Mouse (Mus musculus) limb, embryonic 13.5 days (tissue): ENCODE measurements at regions not wholly inside any gene's neighbourhood (a gene's known extent, or its start where the extent isn't known, plus 50 kb on each side); places are given as distances from the start of the nearest gene placed in this dataset.

Experiments
- ATAC-seq: fragments of 200-750 bp; cut with Nextera tagmentation; 2 replicates; pipeline ENCODE4 v1.8.0; 2017; ENCODE audit warnings: low read depth, moderate number of reproducible peaks, moderate TSS enrichment; ENCODE audit not compliant: low FRiP score
- H3K27ac ChIP-seq: fragments of 300-500 bp; sonication (generic); 2 replicates; pipeline ENCODE4 v1.5.1; 2015; ENCODE audit warnings: inconsistent platforms, mild to moderate bottlenecking, moderate library complexity
- H3K27me3 ChIP-seq: fragments of 300-500 bp; sonication (generic); 2 replicates; pipeline ENCODE4 v1.6.1; 2015; ENCODE audit warnings: mild to moderate bottlenecking, inconsistent platforms
- H3K36me3 ChIP-seq: fragments of 300-500 bp; sonication (generic); 2 replicates; pipeline ENCODE4 v1.6.1; 2015; ENCODE audit warnings: inconsistent platforms, mild to moderate bottlenecking, moderate library complexity
- H3K4me1 ChIP-seq: fragments of 300-500 bp; sonication (generic); 2 replicates; pipeline ENCODE4 v1.6.1; 2015; ENCODE audit warnings: inconsistent platforms
- H3K4me2 ChIP-seq: fragments of 300-500 bp; sonication (generic); replicated peaks from 2 replicates; pipeline ENCODE4 v1.6.1; 2015; ENCODE audit warnings: inconsistent platforms, mild to moderate bottlenecking, moderate library complexity
- H3K4me3 ChIP-seq: fragments of 300-500 bp; sonication (generic); 2 replicates; pipeline ENCODE4 v1.5.1; 2015; ENCODE audit warnings: moderate library complexity, mild to moderate bottlenecking, inconsistent platforms
- H3K9ac ChIP-seq: fragments of 300-500 bp; sonication (generic); 2 replicates; pipeline ENCODE4 v1.6.1; 2015; ENCODE audit warnings: mild to moderate bottlenecking, inconsistent platforms
- H3K9me3 ChIP-seq: fragments of 300-500 bp; sonication (generic); 2 replicates; pipeline ENCODE4 v1.6.1; 2016; ENCODE audit warnings: inconsistent platforms
- WGBS: fragments of 180-500 bp; shearing (Covaris S2); methylation state at CpG from one replicate; pipeline ENCODE4 v1.1.7; 2015; 5-methylcytosine and 5-hydroxymethylcytosine counted together

DNA sequence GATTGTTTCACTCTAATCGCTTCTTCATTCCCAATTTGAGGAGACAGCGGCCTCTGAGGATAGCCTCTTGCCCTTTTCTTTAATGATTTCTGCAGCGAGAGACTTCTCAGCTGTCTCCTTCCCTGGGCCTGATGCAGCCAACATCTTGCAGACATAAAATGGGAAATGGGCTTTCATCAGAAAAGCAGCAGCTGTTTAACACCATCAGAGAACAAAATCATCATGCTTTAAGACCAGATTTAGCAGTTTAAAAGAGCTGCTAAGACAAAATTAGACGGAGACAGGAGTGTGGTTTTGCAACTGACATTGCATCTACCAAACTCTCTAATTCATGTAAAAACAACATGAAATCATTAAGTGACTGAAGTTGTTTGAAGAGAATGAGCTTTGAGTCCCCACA is 431.2 kb upstream of the Gm10295 start:
- Histone ChIP-seq H3K36me3 (no peaks in the 10 kb centered on the region), H3K9ac (no peak overlapping the region), H3K4me1 (peaks cover 10% of the 10 kb centered on the region), H3K4me2 (no peak overlapping the region), H3K9me3 (no peaks in the 10 kb centered on the region), H3K27me3 (no peaks in the 10 kb centered on the region), H3K27ac (no peak overlapping the region), H3K4me3 (no peak overlapping the region)
- 73% methylated on average over 4 of the region's 4 CpGs for WGBS
- no peak for ATAC-seq

DNA sequence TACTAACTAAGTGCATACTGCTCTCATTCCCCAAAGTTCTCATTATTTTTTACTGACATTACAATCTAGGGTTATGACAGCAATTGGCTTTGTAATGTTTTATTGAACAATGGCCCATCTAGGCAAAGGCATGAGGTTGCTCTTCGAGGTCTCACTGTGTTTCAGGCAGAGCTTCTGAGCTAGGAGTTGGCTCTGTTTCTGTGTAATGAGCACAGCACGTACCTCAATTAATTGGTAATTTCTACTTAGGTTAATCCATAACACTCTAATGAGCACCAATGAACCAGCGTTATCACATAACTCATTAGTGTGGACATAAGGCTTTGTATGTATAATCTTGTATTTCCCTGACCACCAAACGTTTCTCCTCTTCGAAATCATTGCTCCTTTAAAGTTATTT is 398.6 kb upstream of the Gm10295 start:
- H3K36me3 ChIP-seq = no peaks in the 10 kb centered on the region
- no peaks in the 10 kb centered on the region for H3K4me1 ChIP-seq
- H3K9ac ChIP-seq = no peak overlapping the region
- H3K27me3 ChIP-seq = no peaks in the 10 kb centered on the region
- H3K27ac ChIP-seq = no peak overlapping the region
- 69% methylated on average over 5 of the region's 5 CpGs for WGBS
- ATAC-seq = no peak
- no peaks in the 10 kb centered on the region for H3K9me3 ChIP-seq
- no peak overlapping the region for H3K4me2 ChIP-seq
- no peak overlapping the region for H3K4me3 ChIP-seq

DNA sequence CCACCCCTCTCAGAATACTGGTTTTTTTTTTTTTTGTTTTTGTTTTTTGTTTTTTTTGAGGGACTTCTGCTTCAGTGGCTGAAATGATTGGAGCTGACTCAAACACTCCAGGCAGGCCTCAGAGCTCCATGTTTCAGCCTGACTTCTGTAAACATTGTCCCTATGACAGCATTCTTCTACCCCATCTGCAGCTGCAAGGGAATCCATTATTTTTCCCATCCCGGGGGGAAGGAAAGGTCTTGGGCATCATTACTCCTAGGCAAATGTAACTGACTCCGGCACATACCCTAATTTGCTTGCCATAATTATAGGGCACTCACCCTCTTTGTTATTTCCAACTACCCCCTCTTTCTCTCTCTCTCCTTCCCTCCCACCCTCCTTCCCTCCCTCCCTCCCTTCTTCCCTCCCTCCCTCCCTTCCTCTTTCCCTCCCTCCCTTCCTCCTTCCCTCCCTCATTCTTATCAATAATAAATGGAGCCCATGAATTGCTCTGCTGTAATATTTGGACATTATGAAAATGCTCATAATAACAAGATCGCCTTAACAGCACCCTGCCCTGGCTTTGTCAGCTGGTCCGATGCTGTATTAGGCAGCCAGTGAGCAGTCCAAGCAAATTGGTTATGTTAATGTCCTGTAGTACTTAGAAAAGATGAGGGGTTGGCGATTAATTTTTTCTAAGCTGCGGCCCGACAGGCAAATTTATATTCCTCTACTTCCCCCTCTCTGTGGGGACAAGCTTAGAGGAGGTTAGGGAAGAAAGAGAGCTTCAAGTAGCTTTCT is 395.0 kb upstream of the Gm10295 start:
- no peak overlapping the region for H3K27ac ChIP-seq
- no peak overlapping the region for H3K4me3 ChIP-seq
- no peak overlapping the region for H3K9ac ChIP-seq
- no peak for ATAC-seq
- 80% methylated on average over 7 of the region's 7 CpGs for WGBS
- H3K4me2 ChIP-seq = no peak overlapping the region
- no peaks in the 10 kb centered on the region for H3K4me1 ChIP-seq
- H3K27me3 ChIP-seq = no peaks in the 10 kb centered on the region
- no peaks in the 10 kb centered on the region for H3K36me3 ChIP-seq
- no peaks in the 10 kb centered on the region for H3K9me3 ChIP-seq

DNA sequence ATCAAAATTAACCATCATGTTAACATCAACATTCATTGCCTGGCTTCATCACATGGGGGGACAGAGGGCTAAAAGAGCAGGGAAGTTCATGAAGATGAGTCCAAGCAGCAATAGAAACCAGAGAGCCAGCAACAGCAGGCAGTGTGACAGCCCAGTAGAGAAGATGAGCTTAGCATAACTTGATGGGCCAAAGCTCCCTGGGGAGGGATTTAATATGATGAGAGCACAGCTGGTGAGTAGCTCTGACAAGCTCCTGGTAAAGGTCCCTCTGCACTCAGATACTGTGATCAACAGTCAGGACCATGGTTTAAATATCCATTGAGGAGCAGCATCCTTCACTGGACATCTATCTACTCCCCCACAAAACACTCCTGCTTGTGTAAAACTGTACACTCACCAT is 377.2 kb upstream of the Gm10295 start:
- H3K4me1 ChIP-seq = no peaks in the 10 kb centered on the region
- ATAC-seq = no peak
- no peak overlapping the region for H3K27ac ChIP-seq
- no peaks in the 10 kb centered on the region for H3K36me3 ChIP-seq
- no peaks in the 10 kb centered on the region for H3K9me3 ChIP-seq
- no peaks in the 10 kb centered on the region for H3K27me3 ChIP-seq
- no peak overlapping the region for H3K9ac ChIP-seq
- no peak overlapping the region for H3K4me2 ChIP-seq
- H3K4me3 ChIP-seq = no peak overlapping the region

DNA sequence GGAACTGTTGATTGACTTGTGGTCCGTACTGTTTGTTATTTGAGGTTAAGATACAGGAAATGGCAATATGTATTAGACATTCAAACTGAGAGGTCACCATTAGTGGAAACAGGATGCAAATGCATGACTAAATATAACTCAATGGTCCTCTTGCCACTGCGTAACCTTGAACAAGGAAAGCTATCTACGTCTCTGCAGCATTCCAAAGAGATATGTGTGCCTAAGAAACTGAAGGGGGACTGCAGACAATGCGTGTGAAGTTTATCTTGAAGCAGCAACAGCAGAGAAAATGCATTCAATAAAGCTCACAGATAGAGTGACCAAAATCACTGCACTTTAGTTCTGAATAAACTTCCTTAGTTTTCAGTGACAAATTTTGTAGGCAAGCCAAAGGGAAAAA is 356.9 kb upstream of the Gm10295 start:
- H3K36me3 ChIP-seq = no peaks in the 10 kb centered on the region
- H3K4me3 ChIP-seq = no peak overlapping the region
- 81% methylated on average over 4 of the region's 4 CpGs for WGBS
- peaks cover 7% of the 10 kb centered on the region for H3K4me1 ChIP-seq
- H3K4me2 ChIP-seq = no peak overlapping the region
- no peak for ATAC-seq
- H3K27me3 ChIP-seq = peaks cover 7% of the 10 kb centered on the region; the same call in 1 of the 2 replicates
- no peaks in the 10 kb centered on the region for H3K9me3 ChIP-seq
- H3K27ac ChIP-seq = no peak overlapping the region
- H3K9ac ChIP-seq = no peak overlapping the region

DNA sequence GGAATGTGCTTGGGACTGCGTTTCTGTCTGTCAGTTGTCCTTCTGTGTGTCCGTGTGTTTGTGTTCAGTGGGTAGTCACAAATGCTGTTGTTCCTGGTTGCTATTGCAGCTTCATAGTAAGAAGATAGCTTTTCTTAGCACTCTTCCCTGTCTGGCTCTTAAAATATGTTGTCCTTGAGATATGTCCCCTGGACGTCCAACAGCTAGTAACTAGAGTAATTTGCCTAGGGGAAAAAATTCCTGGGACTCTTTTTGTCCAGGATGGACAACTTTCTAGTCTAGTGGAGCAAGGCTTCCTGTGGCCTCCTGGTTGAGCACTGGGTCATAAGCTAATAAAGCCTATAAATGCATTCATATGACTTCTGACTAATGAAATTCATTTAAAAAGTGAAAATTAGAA is 354.9 kb upstream of the Gm10295 start:
- Histone ChIP-seq H3K27ac (no peak overlapping the region), H3K9ac (no peak overlapping the region), H3K4me1 (peaks cover 7% of the 10 kb centered on the region), H3K4me2 (peak overlapping the region; percentile 95), H3K27me3 (peaks cover 7% of the 10 kb centered on the region; the same call in 1 of the 2 replicates), H3K9me3 (no peaks in the 10 kb centered on the region), H3K36me3 (no peaks in the 10 kb centered on the region), H3K4me3 (no peak overlapping the region)
- WGBS = 60% methylated on average over 3 of the region's 3 CpGs
- no peak for ATAC-seq

DNA sequence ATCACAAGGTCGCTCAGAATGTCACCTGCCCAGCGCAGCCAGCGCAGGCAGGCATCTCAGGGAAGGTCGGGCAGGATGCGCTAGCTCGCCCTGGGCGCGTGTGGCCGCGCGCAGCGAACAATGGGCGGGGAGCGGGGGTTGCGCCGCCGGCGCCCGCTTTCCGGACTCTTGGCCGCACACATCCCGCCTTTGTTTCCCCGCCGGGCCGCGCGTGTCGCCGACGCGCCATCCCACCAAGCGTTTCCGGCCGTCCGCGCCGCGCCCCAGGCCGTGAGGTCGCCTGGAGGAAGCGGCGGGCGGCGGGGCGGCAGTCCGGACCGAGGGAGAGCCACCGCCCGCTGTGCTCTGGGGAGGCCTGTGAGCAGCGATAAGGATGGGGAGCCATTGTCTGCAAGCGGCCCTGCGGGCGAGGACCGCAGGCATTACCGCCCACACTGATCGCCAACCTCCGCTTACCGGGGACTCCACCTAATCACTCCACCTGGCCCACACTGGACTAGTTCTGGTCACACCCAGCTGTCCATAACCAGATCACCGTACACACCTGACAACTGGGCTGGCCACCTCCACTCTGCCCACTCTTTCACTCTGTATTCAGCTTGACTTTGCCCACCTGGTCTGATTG is 354.3 kb upstream of the Gm10295 start:
- peak; percentile 73 for ATAC-seq
- Histone ChIP-seq H3K27ac (no peak overlapping the region), H3K4me2 (peak overlapping the region; percentile 95), H3K9me3 (no peaks in the 10 kb centered on the region), H3K36me3 (no peaks in the 10 kb centered on the region), H3K27me3 (peaks cover 7% of the 10 kb centered on the region; the same call in 1 of the 2 replicates), H3K4me3 (peak overlapping the region; percentile 61), H3K4me1 (peaks cover 7% of the 10 kb centered on the region), H3K9ac (peak overlapping the region; percentile 81)
- WGBS = under 1% methylated on average over 58 of the region's 59 CpGs

DNA sequence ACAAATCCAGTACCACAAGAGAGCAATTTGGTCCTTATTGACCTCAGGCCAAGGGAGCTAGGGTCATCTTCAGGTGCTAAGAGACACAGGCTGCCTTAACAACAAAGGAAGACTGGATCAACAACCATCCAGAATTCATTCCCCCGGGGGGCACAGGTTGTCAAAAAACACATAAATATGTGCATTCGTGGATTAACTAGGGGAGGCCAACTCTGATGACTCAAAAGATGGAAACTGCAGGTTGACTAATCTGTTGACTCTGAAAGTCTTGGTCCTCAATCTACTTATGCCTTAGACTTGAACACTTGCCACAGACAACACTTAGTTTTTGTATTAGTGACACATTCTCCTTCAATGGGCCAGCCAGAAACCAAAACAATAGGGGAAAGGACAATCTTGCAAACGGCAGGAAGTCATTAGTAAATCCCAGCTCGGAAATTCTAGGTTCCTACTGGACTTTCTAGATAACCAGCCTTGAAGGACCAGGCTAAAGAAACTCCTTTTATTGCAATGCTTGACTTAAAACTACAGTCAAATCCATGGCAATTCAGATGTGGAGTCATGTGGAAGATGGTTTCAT is 353.5 kb upstream of the Gm10295 start:
- Histone ChIP-seq H3K27me3 (peaks cover 7% of the 10 kb centered on the region; the same call in 1 of the 2 replicates), H3K9me3 (no peaks in the 10 kb centered on the region), H3K4me2 (peak overlapping the region; percentile 95), H3K4me3 (peak overlapping the region; percentile 61; the same call in 1 of the 2 replicates), H3K9ac (no peak overlapping the region), H3K36me3 (no peaks in the 10 kb centered on the region), H3K4me1 (peaks cover 7% of the 10 kb centered on the region), H3K27ac (no peak overlapping the region)
- no peak for ATAC-seq
- WGBS = 65% methylated on average over 4 of the region's 4 CpGs
